ENCODE assay signal across 8 mouse cellular contexts in the genomic region with DNA sequence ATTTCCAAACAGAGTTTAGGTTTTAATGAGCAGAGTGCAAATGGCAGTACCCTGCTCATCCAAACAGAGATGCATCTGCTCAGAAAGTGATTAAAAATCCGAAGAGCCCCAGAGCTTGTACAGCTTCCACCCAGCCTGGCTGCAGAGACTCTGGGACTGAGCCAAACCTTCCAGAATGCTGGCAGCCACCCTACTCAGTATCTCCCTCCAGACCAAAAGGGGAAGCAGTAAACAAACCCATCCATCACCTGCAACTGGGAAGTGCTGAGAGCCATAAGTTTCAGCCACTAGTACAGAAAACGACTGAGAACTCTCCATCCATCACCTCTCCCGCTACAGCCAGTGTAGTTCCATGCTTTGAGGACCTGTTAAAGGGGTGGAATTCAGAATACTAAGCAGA. TPM values are rescaled to one million over a fixed set of nuclear protein-coding genes. Genes with fewer than 3 reads are reported as not detected.
DNase-seq lines count a peak whose midpoint lies in the region; ATAC-seq lines count a peak whose summit lies in the region.
"Had no signal": no experiment of that assay in that cellular context is flagged by ENCODE, and none has a peak within 500 bp of the region (broad histone marks: within the 10 kb centered on the region; RNA-seq: fewer than 3 reads in every experiment).

No protein-coding gene starts in this region.

- no peaks in the 10 kb centered on the region for H3K36me3 ChIP-seq in hindbrain, embryonic 12.5 days
- no peaks in the 10 kb centered on the region for H3K36me3 ChIP-seq in neural tube, embryonic 13.5 days
- H3K36me3 ChIP-seq: limb, embryonic 13.5 days had no signal

- peaks cover 17% of the 10 kb centered on the region for H3K4me1 ChIP-seq in hindbrain, embryonic 12.5 days
- H3K4me1 ChIP-seq in neural tube, embryonic 13.5 days (replicated peaks) = peaks cover 36% of the 10 kb centered on the region

- DNase-seq in adipocyte (ENCODE audit: low spot score) = peak; percentile 71
- peak; percentile 48 to 53 for DNase-seq in layer of hippocampus, postnatal 36 days
- DNase-seq in thymus, postnatal 0 days (ENCODE audit: low spot score) = no peak

- no peak overlapping the region for H3K4me3 ChIP-seq in hindbrain, embryonic 12.5 days
- no peak overlapping the region for H3K4me3 ChIP-seq in neural tube, embryonic 13.5 days
- H3K4me3 ChIP-seq: limb, embryonic 13.5 days had no signal

- H3K27me3 ChIP-seq in hindbrain, embryonic 12.5 days = no peaks in the 10 kb centered on the region
- no peaks in the 10 kb centered on the region for H3K27me3 ChIP-seq in neural tube, embryonic 13.5 days
- H3K27me3 ChIP-seq: limb, embryonic 13.5 days had no signal

- no peak overlapping the region for H3K27ac ChIP-seq in hindbrain, embryonic 12.5 days
- H3K27ac ChIP-seq in neural tube, embryonic 13.5 days (replicated peaks) = 0 out of 2 replicates have a peak overlapping the region, but pooled peaks have one; percentile 49
- H3K27ac ChIP-seq: limb, embryonic 13.5 days had no signal

- peak; percentile 74 for ATAC-seq in cerebellum, adult (ENCODE audit: insufficient number of reproducible peaks, low FRiP score, low TSS enrichment)
- ATAC-seq in frontal cortex, adult (ENCODE audit: low TSS enrichment) = peak; percentile 65
- ATAC-seq in hindbrain, embryonic 12.5 days (ENCODE audit: low FRiP score) = peak; percentile 68
- ATAC-seq in neural tube, embryonic 13.5 days (ENCODE audit: low read depth) = peak; percentile 91

- H3K4me2 ChIP-seq in hindbrain, embryonic 12.5 days (replicated peaks) = no peak overlapping the region
- no peak overlapping the region for H3K4me2 ChIP-seq in neural tube, embryonic 13.5 days
- H3K4me2 ChIP-seq: limb, embryonic 13.5 days had no signal

- no peaks in the 10 kb centered on the region for H3K9me3 ChIP-seq in hindbrain, embryonic 12.5 days (replicated peaks)
- no peaks in the 10 kb centered on the region for H3K9me3 ChIP-seq in neural tube, embryonic 13.5 days
- H3K9me3 ChIP-seq: limb, embryonic 13.5 days had no signal

- 5% methylated on average over 3 of the region's 3 CpGs for WGBS in hindbrain, embryonic 12.5 days
- 1% methylated on average over 3 of the region's 3 CpGs for WGBS in neural tube, embryonic 13.5 days

- H3K9ac ChIP-seq in hindbrain, embryonic 12.5 days = no peak overlapping the region
- H3K9ac ChIP-seq in neural tube, embryonic 13.5 days = no peak overlapping the region
- H3K9ac ChIP-seq: limb, embryonic 13.5 days had no signal

RNA-seq across cellular contexts. Expression of a gene that starts 9.6 kb away (rescaled TPM):
- polyA plus RNA-seq in hindbrain, embryonic 12.5 days (2016; fragmentation: Nextera tagmentation; extraction: Ambion mirVana) = not detected in 2 replicates
- total RNA-seq in layer of hippocampus, postnatal 36 days (2021) = not detected
- polyA plus RNA-seq in neural tube, embryonic 13.5 days (2015; fragmentation: Nextera tagmentation; extraction: Ambion mirVana) = not detected in 2 replicates
- not detected in 2 replicates for polyA plus RNA-seq in thymus, postnatal 0 days (2015; fragmentation: Nextera tagmentation; extraction: Ambion mirVana)
- polyA plus RNA-seq: limb, embryonic 13.5 days had no signal

RNA-seq across cellular contexts. Expression of a gene that starts 59.5 kb away (rescaled TPM):
- polyA plus RNA-seq in hindbrain, embryonic 12.5 days (2016; fragmentation: Nextera tagmentation; extraction: Ambion mirVana) = 10.5 and 12.1 TPM in 2 replicates
- total RNA-seq in layer of hippocampus, postnatal 36 days (2021) = 10 to 100 TPM in 1 of 2 experiments, 1 to 10 TPM in 1; 7.7 to 10.9 TPM
- 17.7 and 20.7 TPM in 2 replicates for polyA plus RNA-seq in neural tube, embryonic 13.5 days (2015; fragmentation: Nextera tagmentation; extraction: Ambion mirVana)
- 0.50 and 0.99 TPM in 2 replicates for polyA plus RNA-seq in thymus, postnatal 0 days (2015; fragmentation: Nextera tagmentation; extraction: Ambion mirVana)
